Mouse (Mus musculus) stomach, embryonic 15.5 days (tissue): ENCODE results near the gene Rhod. TPM values are rescaled to one million over a fixed set of nuclear protein-coding genes. Genes with fewer than 3 reads are reported as not detected.
"Not testable (repeated sequence)": the region's sequence is repeated elsewhere in the genome, so short reads cannot be mapped to it uniquely, and the experiment has no call there.

Experiments used
- ATAC-seq: fragments of 200-750 bp; cut with Nextera tagmentation; 2 replicates; pipeline ENCODE4 v1.8.0; 2017; ENCODE audit warnings: low read depth, moderate number of reproducible peaks, moderate TSS enrichment; ENCODE audit not compliant: insufficient read depth, low FRiP score
- H3K27ac ChIP-seq: fragments of 300-500 bp; sonication (generic); 2 replicates; pipeline ENCODE4 v1.5.1; 2015; ENCODE audit warnings: mild to moderate bottlenecking, inconsistent platforms
- H3K27me3 ChIP-seq: fragments of 300-500 bp; sonication (generic); replicated peaks from 2 replicates; pipeline ENCODE4 v1.6.1; 2015; ENCODE audit warnings: inconsistent platforms
- H3K36me3 ChIP-seq: fragments of 300-500 bp; sonication (generic); 2 replicates; pipeline ENCODE4 v1.6.1; 2015; ENCODE audit warnings: inconsistent platforms
- H3K4me1 ChIP-seq: fragments of 300-500 bp; sonication (generic); 2 replicates; pipeline ENCODE4 v1.6.1; 2015; ENCODE audit warnings: inconsistent platforms
- H3K4me2 ChIP-seq: fragments of 300-500 bp; sonication (generic); 2 replicates; pipeline ENCODE4 v1.6.1; 2015; ENCODE audit warnings: mild to moderate bottlenecking, inconsistent platforms
- H3K4me3 ChIP-seq: fragments of 300-500 bp; sonication (generic); replicated peaks from 2 replicates; pipeline ENCODE4 v1.5.1; 2015; ENCODE audit warnings: inconsistent platforms
- H3K9ac ChIP-seq: fragments of 300-500 bp; sonication (generic); 2 replicates; pipeline ENCODE4 v1.6.1; 2015; ENCODE audit warnings: inconsistent platforms
- H3K9me3 ChIP-seq: fragments of 300-500 bp; sonication (generic); 2 replicates; pipeline ENCODE4 v1.6.1; 2016; ENCODE audit warnings: inconsistent platforms
- WGBS: fragments of 180-500 bp; shearing (Covaris S2); methylation state at CpG from one replicate; pipeline ENCODE4 v1.1.7; 2015; 5-methylcytosine and 5-hydroxymethylcytosine counted together
- polyA plus RNA-seq: library from polyadenylated mRNA; unstranded; fragments of >200 nt; fragmentation: Nextera tagmentation; extraction: Ambion mirVana; gene quantifications from 2 replicates; pipeline ENCODE4 v1.2.1, GENCODE M21; 2015

Rhod gene
- polyA plus RNA-seq, 1 experiment from 2014 or later, result 24.1 TPM

DNA sequence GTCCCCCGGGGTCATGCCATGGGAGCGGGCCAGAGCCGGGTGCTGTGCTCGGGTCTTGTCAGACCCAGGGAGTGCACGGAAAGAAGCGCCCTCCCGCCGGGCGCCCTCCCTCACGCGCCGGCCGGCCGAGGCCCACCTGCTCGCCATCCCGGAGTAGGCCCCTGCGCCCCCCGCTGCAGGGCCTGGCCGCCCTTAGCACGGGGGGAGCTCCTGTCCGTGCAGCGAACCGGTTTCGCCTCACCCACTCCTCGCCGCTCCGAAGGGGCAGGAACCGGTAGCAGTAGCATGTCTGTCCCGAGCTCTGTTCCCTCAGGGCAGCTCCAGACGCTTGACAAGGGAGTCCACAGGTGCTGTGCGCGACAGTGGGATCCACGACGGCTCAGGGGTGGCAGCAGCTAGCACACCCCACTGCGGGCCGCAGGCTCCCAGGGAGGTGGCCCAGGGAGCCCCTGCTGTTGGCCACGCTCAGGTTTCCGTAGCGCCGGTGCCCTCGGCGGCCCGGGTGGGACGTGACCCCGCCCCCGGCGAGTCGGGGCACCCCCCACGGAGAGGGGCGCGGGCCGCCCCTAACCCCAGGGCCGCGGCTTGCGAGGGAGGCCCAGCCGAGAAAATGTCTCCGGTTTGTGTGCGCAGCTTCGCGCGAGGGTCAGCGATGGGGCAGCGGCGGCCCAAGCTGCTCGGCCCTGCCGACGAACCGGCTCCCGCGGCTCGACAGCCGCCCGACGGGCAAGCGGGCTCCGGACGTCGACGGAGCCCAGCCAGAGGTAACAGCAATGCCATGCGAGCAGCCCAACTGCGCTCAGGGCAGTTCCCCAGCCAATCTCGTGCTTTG is 41.2 kb downstream of the Rhod start, which contains the start of gene Kdm2a:
Gene Kdm2a (minus strand): TSS at position 488 of the 832 bp plus-strand sequence.
- peak within 1 kb of the TSS; percentile 88 for H3K4me2 ChIP-seq
- peak; percentile 10 for ATAC-seq

DNA sequence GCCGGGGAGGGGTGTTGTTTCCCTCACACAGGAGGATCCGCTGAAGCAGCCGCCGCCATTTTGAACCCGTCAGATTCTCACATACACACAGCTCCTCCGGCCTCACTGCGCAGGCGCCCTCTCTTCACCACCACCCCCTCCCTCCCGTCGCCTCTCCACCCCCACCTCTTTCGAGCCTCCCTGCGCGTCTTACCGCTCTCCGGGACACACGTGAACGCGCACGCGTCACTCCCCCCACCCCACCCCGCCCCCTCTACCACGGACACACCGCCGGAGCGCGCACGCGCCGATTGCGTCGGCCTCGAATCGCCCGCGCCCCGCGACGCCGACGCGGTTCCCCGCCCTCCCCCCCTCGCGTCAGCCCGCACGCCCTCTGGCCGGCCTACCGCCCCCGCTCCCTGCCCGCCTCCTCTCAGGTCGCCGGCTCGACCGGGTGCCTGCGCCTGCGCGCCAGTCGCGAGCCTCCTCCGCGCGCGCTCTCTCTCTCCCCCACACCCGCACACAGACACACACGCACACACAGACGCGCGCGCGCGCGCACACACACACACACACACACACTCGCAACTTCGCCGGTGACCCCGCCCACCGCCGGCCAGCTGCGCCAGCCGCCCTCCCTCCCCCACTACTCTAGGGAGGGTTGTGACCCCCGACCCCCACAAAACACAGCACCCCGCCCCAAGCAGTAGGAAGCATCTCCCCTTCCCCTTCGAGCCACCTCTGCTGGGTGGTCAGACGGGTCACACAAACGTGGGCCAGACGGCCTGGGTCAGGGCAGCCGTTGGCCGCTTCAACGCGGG is 42.0 kb downstream of the Rhod start:
- H3K27ac ChIP-seq, result peak overlapping the region; percentile 97
- WGBS, result under 1% methylated on average over 80 of the region's 90 CpGs

More for the DNA sequence above, 41.2 kb downstream of the Rhod start, which contains the start of gene Kdm2a:
- peaks cover under 1% of the 10 kb centered on the region; the same call in 1 of the 2 replicates for H3K36me3 ChIP-seq
- H3K9ac ChIP-seq, result peak within 1 kb of the TSS; percentile 63
- no peaks in the 10 kb centered on the region for H3K27me3 ChIP-seq
- peak within 1 kb of the TSS; percentile 100 for H3K4me3 ChIP-seq
- H3K9me3 ChIP-seq, result no peaks in the 10 kb centered on the region
- peaks cover 13% of the 10 kb centered on the region; the same call in 1 of the 2 replicates for H3K4me1 ChIP-seq
- 2% methylated on average over 79 of the region's 82 CpGs for WGBS
- peak within 1 kb of the TSS; percentile 91 for H3K27ac ChIP-seq

DNA sequence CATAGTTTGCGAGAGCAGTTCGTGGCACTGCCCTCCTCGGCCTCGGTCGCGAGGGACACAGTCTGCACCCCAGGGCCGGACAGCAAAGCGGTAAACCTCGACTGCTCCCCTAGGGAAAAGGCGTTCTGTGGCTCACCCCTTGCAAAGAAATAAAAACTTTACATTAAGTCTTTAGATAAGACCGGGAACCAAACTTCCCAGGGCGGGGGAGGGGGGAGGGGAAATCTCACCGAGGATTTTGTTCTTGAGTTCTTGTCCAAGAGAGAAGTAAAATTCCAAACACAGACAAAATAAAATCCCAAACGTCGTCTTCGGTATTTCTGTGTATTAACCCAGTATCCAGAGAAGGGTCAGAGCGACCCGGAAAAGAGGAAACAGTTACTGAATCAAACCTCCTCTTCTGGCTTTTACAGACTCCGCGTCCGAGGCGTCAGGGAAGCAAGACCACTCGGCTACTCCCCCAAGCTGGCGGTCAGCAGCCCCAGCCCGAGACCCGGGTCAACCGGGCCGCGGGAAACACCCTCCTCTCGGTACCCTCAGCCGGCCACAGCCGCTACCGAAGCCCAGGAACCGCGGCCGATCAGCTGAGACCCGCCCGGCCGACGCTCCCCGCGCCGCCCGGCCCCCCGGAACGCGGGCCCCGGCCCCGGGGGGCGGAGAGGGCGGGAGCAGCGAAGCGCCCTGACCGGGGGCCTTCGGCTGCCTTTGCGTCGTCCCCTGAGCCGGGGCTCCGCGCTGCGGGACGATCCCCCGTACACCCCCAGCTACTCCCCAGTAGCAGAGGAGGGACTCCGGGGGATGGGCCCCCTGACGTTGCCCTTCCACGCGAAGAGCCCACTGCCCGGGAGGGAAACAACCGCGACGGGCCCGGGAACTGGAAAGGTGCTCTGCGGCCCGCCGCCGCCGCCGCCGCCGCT is 42.9 kb downstream of the Rhod start:
- WGBS, result under 1% methylated on average over 80 of the region's 80 CpGs
- Histone ChIP-seq H3K36me3 (peaks cover 2% of the 10 kb centered on the region; the same call in 1 of the 2 replicates), H3K4me3 (peak overlapping the region; percentile 100), H3K27ac (peak overlapping the region; percentile 97), H3K4me2 (peak overlapping the region; percentile 77), H3K9me3 (no peaks in the 10 kb centered on the region), H3K4me1 (peaks cover 13% of the 10 kb centered on the region; the same call in 1 of the 2 replicates), H3K9ac (peak overlapping the region; percentile 100), H3K27me3 (no peaks in the 10 kb centered on the region)
- ATAC-seq, result peak; percentile 3

More for the DNA sequence above, 42.0 kb downstream of the Rhod start:
- Histone ChIP-seq H3K4me3 (peak overlapping the region; percentile 100), H3K9ac (peak overlapping the region; percentile 100), H3K4me2 (peak overlapping the region; percentile 88), H3K4me1 (peaks cover 13% of the 10 kb centered on the region; the same call in 1 of the 2 replicates), H3K36me3 (peaks cover 2% of the 10 kb centered on the region; the same call in 1 of the 2 replicates), H3K27me3 (no peaks in the 10 kb centered on the region), H3K9me3 (no peaks in the 10 kb centered on the region)
- ATAC-seq, result peak; percentile 94

GRCm38 (mm10) chr19:4387276-4387675 is 52.0 kb downstream of the Rhod start:
- Histone ChIP-seq H3K9me3 (no peaks in the 10 kb centered on the region), H3K4me2 (no peak overlapping the region), H3K9ac (no peak overlapping the region), H3K27me3 (no peaks in the 10 kb centered on the region), H3K36me3 (no peaks in the 10 kb centered on the region), H3K27ac (no peak overlapping the region), H3K4me3 (no peak overlapping the region), H3K4me1 (no peaks in the 10 kb centered on the region)
- no peak for ATAC-seq

GRCm38 (mm10) chr19:4385026-4385425 is 54.2 kb downstream of the Rhod start:
- WGBS, result 81% methylated on average over 4 of the region's 4 CpGs
- Histone ChIP-seq H3K9me3 (no peaks in the 10 kb centered on the region), H3K4me3 (no peak overlapping the region), H3K9ac (no peak overlapping the region), H3K27ac (no peak overlapping the region), H3K27me3 (no peaks in the 10 kb centered on the region), H3K4me2 (no peak overlapping the region), H3K36me3 (no peaks in the 10 kb centered on the region), H3K4me1 (no peaks in the 10 kb centered on the region)
- no peak for ATAC-seq

DNA sequence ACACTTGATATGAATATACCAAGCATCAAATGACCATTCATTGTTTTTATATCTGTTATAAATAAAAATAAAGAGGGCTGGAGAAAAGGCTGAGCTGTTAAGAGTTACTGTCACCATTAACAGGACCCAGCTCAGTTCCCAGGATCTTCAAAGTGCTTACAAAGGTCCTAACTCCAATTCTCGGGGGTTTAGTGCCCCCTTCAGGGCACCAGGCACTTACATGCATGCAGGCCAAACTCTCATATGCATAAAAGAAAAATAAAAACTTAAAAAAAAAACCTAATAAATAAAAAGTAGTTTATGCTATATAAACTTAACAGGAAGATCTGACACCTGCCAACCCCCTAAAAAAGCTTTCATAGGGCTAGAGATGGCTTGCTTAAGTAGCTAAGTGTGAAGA is 54.9 kb downstream of the Rhod start:
- Histone ChIP-seq H3K4me3 (no peak overlapping the region), H3K4me1 (no peaks in the 10 kb centered on the region), H3K4me2 (no peak overlapping the region), H3K27me3 (no peaks in the 10 kb centered on the region), H3K36me3 (no peaks in the 10 kb centered on the region), H3K27ac (no peak overlapping the region), H3K9me3 (no peaks in the 10 kb centered on the region), H3K9ac (no peak overlapping the region)
- ATAC-seq, result no peak
- 50% methylated on average over 1 of the region's 1 CpGs for WGBS

GRCm38 (mm10) chr19:4383306-4383705 is 55.9 kb downstream of the Rhod start:
- Histone ChIP-seq H3K4me1 (no peaks in the 10 kb centered on the region), H3K9ac (no peak overlapping the region), H3K27ac (no peak overlapping the region), H3K4me3 (no peak overlapping the region), H3K4me2 (no peak overlapping the region), H3K9me3 (no peaks in the 10 kb centered on the region), H3K27me3 (no peaks in the 10 kb centered on the region), H3K36me3 (no peaks in the 10 kb centered on the region)
- no peak for ATAC-seq

GRCm38 (mm10) chr19:4382303-4382702 is 56.9 kb downstream of the Rhod start:
- H3K27ac ChIP-seq, H3K4me2 ChIP-seq, H3K9ac ChIP-seq, H3K27me3 ChIP-seq, ATAC-seq, H3K4me3 ChIP-seq, H3K36me3 ChIP-seq, H3K9me3 ChIP-seq, H3K4me1 ChIP-seq: not testable (repeated sequence)
- WGBS, result 59% methylated on average over 1 of the region's 1 CpGs

Other genes with a start within 250 kb of the Rhod start
- gene Tbc1d10c, start 248.1 kb downstream of the Rhod start, polyA plus RNA-seq, result 3.0 and 4.0 TPM in 2 replicates
- gene Ppp1ca, start 247.4 kb downstream of the Rhod start, polyA plus RNA-seq, result 745 and 766 TPM in 2 replicates
- gene Rad9a, start 237.8 kb downstream of the Rhod start, polyA plus RNA-seq, result 25.4 and 27.4 TPM in 2 replicates
- gene Clcf1, start 225.2 kb downstream of the Rhod start, polyA plus RNA-seq, result 5.4 and 6.2 TPM in 2 replicates
- not detected in 2 replicates for gene AC109138.7, start 225.1 kb downstream of the Rhod start, polyA plus RNA-seq
- gene Pold4, start 207.5 kb downstream of the Rhod start, polyA plus RNA-seq, result 26.7 and 36.4 TPM in 2 replicates
- 27.6 and 32.6 TPM in 2 replicates for gene Ssh3, start 170.3 kb downstream of the Rhod start, polyA plus RNA-seq
- 9.5 TPM in 2 replicates for gene Ankrd13d, start 156.3 kb downstream of the Rhod start, polyA plus RNA-seq
- 18.5 and 18.7 TPM in 2 replicates for gene Grk2, start 133.2 kb downstream of the Rhod start, polyA plus RNA-seq
- 37.2 and 44.7 TPM in 2 replicates for gene Kdm2a, start 41.1 kb downstream of the Rhod start, polyA plus RNA-seq
- gene Syt12, start 38.0 kb upstream of the Rhod start, polyA plus RNA-seq, result 0.81 and 0.99 TPM in 2 replicates
- 1.2 and 1.3 TPM in 2 replicates for gene 2010003K11Rik, start 59.2 kb upstream of the Rhod start, polyA plus RNA-seq
- gene Pcx, start 71.0 kb upstream of the Rhod start, polyA plus RNA-seq, result 18.0 and 19.1 TPM in 2 replicates
- 5.7 and 6.1 TPM in 2 replicates for gene Lrfn4, start 176.2 kb upstream of the Rhod start, polyA plus RNA-seq
- gene Rce1, start 186.2 kb upstream of the Rhod start, polyA plus RNA-seq, result 66.1 and 66.8 TPM in 2 replicates